Mouse (Mus musculus) testis, postnatal 10 days (tissue): ENCODE data around the gene Sh2d3c.

Source experiments
- DNase-seq: peaks from one replicate; pipeline ENCODE4 v3.0.0; 2021; ENCODE audit warnings: low spot score

Gene Sh2d3c

DNA sequence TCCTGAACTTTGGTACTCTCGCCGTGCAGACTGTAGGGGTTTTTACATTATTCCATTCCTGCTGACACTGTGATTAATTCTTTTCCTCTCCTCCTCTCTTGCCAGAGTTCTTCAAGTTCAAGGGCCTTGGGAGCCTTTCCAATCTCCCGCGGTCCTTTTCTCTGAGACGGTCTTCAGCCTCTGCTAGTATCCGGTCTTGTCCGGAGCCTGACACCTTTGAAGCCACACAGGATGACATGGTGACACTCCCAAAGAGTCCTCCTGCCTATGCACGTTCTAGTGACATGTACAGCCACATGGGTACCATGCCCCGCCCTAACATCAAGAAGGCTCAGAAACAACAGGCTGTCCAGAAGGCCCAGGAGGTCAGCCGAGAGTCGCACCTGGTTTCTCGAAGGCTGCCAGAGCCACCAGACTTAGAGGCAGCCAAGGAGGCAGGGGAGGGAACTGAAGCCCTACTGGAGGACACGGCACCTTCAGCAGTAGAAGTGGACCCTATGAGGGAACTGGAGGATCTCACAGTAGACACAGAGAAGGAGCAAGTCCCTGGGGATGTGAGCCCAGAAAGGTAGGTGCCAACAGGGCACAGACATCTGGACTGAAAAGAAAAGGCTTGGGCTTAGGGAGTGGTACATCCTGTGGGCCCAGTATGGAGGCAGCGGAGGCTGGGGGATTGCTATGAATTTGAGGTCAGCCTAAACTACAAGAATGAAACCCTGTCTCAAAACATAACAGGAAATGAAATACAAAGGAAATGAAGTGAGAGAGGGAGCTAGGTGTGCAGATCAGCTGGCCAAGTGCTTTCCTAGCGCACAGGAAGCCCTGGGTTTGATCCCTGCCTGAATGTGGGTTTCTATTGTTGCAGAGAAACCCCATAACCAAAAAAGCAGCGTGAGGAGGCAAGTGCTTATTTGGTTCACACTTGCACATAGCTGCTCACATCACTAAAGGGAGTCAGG, 4.3 kb downstream of the Sh2d3c start:
- no peak for DNase-seq

DNA sequence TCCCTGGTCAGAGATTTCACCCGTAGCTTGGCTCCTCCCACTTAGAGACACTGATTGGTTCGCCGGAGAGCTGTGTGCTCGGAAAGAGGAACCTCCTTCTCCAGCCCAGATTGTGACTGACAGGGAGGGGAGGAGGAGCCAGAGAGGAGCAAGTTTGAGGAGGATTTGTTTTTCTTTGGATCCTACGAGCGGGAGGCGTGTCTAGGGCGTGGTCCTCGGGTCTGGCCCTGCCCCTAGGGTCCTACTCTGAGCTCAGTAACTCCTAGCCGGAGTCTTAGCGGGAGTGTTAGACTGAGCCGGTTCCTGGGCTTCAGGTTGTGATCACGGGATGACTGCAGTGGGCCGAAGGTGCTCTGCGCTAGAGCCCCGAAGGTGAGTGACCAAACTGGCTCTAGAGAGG, 6.6 kb downstream of the Sh2d3c start:
- DNase-seq = peak; percentile 94

DNA sequence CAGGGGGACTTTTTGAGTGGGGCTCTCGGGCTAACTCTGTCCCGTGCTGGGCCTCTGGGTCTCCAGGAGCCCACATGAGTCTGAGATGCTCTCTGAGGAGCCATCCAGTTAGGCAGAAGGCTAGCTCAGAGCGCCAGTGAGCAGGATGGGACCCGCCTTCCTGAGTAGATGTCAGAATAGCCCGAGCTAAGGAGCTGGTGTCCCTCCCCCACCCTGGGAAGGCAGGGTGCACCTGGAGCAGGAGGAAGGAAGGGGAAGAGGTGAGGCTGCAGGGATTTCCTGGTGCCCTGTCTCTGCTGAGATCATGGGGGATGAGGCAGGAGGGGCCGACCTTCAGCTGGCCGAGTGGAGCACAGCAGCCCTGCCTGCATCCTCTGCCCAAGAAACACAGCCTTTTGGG, 7.6 kb downstream of the Sh2d3c start:
- DNase-seq = peak; percentile 46

DNA sequence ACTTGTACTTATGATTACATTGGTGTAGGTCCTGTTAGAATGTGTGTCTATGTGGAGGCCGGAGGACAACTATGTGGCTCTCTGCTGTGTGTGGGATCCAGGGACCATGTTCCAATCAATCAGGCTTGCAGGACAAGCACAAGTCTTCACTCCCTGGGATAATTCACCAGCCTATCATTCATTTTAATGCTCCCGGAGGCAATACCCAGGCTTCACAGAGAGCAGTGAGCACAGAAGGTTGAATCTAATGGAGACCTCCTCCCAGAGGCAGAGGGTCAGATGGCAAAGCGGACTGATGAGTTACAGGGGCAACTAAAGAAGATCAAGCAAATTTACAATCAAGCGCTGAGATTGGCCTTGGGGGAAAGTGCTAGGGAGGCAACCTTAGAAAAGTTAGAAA, 8.7 kb downstream of the Sh2d3c start:
- DNase-seq = no peak

DNA sequence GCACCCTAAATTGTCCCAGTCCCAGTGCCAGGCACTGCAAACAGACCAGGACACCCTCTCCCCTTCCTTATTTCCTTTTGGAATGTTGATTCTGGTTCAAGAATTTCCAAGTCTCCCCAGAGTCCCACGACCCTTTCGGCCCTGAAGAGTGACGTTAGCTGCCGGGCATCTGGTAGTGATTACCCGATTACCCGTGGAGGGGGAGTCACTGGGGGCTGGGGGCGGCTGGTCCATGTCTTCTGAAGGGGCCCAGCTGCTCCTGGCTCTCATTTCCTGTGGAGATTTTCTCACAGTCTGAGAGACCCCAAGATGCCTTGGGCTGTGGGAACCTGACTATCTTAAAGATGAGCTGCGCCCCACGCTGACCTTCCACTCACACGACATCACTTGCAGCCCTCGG, 10.0 kb downstream of the Sh2d3c start:
- DNase-seq = peak; percentile 46

DNA sequence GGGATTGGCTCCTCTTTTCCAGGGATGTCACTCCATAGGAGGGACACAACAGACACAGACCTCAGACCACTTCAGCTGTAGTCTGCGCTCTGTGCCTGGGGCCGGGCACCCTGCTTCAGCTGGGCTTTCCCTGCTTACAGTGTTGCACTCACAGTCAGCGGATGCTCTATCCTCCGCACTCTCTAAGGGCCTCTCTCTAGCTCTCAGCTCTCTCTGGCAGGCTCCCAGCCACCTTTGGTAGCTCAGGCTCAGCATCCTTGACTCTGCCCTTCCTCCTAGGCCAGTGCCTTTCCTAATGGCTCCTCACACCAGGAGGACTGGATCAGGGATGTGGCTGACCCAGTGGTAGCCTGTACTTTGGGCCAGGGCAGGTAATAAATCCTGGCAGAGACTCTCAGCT, 11.1 kb downstream of the Sh2d3c start:
- DNase-seq = no peak

DNA sequence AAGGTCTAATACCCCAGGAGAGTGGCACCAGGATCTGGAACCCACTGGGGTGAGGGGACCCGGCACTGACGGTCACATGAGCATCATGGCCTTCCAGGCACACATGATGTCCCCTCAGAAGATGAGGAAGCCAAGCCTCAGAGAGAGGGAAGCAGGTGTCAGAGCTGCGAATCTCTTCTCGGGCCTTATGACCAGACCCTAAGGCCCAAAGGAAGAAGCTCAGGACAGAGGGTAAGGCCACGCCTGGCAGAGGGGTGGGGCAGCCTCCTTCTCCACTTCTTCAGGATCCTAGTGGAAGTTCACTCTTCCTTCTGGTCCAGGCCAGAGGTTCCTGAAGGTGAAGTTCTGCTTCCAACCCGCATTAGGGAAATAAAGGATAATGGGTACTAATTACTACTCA, 11.8 kb downstream of the Sh2d3c start:
- DNase-seq = no peak

DNA sequence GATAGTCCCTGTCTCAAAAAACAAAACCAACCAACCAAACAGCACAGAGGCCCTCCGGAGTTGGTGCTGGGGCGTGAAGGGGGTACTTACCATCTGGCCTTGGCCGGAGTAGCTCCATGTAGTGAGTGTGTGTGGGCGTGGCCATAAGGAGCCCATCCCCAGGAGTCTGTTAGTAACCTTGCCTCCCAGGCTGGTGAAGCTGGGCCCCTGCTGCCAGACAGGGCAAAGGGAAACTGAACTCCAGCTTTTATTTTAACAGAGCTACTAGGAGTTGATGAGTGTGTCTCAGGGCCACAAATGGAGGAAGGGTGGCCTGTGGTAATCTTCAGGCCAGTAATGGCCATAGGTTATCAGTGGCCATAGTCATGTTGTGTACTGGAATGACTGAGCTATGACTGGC, 13.6 kb downstream of the Sh2d3c start:
- DNase-seq = peak; percentile 41

DNA sequence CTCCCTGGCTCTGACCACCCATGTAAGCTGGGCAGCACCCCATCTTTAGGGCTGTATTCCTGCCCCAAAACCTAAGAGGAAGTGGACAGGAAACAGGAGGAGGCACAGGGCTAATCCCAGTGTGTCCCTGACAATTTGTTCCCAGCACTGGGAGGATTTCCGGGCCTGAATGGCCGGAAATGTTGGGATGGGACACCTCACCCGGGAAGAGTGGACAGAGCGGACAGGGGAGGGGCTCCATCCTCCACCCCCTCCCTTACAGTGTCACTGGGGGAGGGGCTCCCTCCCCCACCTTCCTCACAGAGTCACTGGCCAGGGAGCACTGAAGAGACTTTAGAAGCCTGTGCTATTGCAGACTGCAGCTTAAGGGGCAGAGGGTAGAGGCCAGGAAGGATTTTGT, 14.1 kb downstream of the Sh2d3c start:
- DNase-seq = peak; percentile 43

DNA sequence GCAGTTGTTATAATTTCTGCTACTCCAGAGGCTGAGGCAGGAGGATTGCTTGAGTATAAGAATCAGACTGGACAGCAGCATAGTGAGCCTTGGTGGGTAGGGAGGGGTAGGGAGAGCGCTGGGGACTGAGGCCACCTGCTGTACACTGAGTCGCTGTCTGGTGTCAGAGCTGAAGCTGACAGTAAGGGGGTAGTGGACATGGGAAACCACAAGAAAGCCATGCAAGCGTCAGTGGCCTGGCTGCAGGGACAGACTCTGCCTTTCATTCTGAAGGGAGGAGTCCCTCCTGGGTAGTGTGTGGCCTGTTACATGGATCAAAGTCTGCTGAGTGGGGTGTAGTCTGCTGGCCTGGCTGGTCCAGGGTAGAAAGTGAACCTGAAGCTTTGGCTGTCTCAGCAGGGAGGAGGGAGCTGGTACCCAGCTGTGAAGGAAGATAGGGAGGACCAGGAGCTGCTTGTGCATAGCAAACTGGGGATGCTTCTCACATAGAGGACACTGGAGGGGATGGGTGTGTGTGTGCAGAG, 15.5 kb downstream of the Sh2d3c start:
- no peak for DNase-seq

DNA sequence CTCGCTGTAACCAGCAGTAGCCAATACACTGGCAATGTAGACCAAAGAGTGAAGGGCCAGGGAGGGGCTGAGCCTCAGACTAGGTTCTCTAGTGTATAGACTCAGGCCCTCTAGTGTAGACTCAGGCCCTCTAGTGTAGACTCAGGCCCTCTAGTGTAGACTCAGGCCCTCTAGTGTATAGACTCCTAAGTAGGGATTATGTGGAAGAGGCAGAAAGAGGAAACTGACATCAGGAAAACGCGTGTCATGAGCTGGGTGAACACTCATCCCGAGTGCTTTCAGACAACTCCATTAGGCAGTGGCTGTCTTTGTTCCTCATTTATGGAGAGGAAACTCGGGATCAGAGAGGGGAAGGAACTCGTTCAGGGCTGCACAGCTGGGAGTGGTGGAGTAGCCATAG, 16.2 kb downstream of the Sh2d3c start:
- DNase-seq = no peak

DNA sequence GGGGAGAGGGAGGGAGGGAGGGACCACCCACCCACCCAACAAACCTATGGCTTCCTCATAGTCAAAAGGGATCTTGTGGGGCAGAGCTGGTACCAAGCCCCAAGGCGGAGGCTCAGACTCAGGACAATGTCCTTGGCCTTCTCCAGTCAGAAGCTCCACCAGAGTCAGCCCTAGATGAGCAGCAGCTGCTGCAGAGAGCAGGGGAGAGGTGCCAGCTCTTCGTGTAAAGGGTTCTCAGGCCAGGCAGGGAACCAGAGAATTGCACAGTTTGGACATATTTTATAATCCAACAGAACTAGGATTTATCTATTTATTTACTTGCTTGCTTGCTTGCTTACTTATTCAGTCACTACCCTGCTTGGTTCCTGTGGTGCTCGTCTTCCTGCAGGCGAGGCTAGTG, 18.5 kb downstream of the Sh2d3c start:
- DNase-seq = no peak

DNA sequence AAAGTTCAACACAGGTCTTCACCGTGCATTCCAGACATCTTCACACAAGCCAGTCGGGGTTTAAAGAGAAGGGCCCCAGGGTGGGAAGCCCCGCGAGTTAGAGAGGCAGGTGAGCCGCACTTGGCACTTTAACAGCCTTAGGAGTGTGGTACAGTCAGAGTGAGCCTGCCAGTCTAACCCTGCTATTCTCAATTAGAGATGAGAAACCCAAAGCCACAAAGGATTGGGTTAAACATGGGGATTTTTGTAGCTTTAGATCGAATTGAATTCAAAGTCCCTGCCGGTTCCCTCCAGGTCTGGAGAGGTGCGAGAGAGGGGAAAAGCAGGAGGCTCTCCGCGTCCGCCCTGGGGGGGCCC, 20.0 kb downstream of the Sh2d3c start, which contains the start of gene 6330409D20Rik:
Gene 6330409D20Rik (minus strand): TSS at position 101 of the 357 bp plus-strand sequence.
- DNase-seq = no peak

DNA sequence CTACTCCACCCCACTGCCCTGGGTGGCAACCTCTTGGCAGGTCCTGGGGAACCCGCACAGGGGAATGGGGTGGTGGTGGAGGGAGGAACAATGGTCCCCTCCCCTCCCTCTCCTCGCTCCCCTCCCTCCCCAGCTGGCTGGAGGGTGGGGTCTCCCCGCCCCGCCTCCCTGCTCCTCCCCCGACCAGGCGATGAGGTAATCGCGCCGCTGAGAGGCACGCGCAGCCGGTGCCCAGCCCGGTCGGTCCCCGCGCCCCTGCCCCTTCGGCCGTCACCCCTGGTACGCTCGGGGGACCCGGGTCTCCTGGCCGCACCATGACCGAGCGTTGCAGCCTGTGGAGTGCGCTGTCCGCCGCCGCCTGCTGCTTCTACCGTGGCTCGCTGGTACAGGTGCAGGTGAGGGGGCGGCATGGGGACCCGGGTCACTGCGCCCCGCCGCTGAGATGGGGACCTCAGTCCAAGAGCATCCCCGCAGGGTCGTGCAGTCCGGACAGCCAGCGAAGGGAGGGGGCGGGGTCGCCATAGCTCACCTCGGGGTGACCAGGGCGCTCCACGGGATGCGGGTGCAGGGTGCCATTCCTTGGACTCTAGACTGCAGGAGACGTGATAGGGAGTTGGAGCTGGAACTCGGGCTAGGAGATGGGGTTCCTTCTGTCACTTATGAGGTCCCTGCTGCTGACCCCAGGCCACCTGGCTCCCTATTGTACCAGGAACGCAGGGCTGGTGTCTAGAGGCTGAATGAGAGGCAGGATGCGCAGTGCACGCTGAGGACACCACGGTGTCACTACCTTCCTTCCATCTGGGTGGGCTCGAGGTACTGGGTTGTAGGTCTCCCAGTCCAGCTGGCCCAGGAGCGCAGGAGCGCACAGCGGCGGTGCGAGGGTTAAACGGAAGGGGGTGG, 20.7 kb downstream of the Sh2d3c start:
- DNase-seq = peak; percentile 68

DNA sequence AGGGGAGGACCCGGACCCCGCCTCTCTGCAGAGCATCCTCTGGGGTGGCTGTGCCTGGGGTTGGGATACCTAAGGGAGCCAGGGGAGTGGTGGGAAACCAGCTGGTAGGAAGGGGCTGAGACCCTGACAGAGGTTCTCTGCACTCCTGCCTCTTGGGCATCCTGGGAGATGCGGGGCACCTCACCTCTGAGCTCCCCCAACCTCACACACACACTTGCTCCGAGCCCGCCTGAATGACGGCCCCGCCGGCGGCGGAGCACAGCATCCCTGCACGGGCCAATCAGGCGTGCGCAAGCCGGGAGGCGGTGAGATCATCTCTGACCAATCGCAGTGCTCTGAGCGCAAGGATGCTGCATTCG, 21.3 kb downstream of the Sh2d3c start:
- DNase-seq = no peak

DNA sequence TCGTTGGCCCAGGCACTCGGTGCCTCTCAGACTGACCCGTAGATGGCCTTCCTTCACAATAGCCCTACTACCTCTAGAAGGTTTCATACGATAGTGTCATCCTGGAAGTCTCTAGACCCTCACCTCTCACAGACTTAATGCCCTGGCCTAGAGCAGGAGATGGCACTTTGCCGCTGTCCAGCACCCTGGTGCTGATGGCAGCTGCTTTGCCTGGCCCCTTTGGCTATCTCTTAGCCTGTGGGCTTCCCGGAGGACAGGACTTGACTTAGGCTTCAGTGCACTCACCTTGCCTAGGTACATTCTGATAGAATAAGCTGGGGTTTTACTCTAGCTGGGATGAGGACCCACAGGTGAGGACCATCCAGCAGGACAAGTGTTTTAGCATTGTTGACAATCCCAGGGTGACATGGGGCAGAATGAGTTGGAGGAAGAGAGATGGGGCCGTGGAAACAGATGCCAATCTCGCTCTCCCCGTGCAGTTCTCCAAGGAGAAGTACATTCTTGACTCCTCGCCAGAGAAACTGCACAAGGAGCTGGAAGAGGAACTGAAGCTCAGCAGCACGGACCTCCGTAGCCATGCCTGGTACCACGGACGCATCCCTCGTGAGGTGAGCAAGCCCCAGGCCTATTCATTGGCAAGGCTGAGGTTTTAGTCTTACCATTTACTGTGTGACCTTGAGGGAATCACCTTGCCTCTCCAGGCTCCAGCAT, 23.6 kb downstream of the Sh2d3c start:
- no peak for DNase-seq

DNA sequence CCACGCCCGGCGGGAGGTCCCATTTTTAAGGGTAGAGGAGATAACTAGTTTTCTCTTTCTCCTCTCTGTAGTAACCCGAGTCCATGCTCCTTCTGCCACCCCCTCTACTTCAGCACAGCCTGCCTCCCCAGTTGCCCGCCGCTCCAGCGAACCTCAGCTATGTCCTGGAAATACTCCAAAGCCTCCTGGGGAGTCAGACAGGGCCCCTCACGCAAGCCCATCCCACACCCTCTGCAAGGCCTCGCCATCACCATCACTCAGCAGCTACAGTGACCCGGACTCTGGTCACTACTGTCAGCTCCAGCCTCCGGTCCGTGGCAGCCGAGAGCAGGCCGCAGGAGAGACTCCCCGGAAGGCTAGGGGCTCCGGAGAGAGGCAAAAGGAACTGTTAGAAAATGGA, 28.2 kb downstream of the Sh2d3c start:
- no peak for DNase-seq

DNA sequence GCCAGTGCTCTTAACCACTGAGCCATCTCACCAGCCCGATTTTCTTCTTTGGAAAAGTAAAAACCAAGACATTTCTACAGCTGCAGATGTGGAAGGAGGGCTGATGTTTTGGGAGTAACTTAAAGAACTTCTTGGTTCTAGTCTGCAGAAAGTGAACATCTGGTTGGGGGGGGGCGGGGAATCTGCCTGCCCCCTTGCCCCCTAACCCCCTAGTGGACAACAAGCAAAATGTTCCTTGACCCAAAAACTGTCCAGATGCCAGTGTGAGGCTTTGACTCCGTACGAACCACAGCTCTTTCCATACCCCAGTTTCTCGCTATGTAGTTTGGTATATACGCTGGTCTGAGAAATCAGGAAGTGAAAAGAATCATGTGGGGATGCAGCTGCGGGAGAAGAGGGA, 29.3 kb downstream of the Sh2d3c start:
- DNase-seq = no peak

DNA sequence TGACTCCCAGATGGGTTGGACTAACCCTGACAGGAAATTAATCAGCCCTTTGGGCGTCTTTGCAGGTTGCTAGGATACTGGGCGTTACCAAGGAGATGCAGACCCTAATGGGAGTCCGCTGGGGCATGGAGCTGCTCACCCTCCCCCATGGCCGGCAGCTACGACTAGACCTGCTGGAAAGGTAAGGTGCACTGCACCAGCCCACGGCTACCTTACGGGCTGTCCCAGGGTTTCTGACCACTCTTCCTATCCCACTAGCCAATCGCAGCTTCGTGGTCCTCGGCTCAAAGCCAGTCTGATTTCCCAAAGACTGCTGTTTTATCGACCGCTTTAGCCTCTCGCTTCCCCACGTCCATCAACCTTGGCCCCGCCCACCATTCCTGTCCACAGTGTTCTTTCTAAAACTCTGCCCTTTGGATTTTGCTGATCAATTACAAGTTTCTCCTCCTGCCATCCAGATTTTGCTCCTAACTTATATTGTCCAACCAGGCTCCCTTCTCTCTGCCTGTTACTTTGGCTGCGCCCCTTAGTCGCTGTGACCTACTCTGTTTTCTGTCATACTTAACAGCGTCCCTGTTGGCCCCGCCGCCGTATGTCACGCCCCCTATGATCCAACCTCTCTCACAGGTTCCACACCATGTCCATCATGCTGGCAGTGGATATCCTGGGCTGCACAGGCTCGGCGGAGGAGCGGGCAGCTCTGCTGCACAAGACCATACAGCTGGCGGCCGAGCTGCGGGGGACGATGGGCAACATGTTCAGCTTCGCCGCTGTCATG, 30.2 kb downstream of the Sh2d3c start:
- DNase-seq = peak; percentile 73

DNA sequence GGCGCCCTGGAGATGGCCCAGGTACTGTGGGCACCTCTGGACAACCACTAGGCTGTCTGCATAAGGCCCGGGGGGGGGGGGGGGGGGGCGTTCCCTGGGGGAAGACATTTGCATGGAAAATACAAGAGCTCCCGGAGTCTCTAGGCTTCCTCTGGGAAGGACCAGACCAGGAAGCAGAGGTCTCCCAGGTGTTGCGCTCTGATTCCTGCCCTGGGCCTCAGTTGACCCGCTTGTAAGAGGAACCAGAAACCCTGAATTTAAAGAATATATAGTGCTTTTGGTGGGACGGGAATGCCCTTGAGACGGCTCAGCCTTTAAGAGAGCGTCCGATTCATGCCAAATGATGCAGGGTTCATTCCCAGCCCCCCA, 30.8 kb downstream of the Sh2d3c start:
- no peak for DNase-seq

DNA sequence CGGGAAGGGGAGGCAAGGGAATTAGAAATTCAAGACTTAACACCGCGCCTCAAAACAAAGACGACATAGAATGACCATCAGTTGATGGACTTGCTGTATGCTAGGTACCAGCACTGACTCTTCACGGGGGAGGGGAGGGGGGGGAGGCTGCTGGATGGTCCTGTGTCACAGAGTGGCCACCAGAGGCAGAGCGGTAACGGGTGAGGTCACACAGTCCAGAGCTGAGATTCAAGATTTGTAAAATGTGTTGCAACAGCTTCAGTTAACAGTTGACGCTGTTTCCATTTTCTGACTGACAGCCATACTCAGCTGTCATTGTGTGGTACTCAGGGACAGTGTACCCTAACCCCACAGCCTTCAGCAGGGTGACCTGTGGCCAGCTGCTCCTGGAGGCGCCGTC, 31.3 kb downstream of the Sh2d3c start:
- no peak for DNase-seq

DNA sequence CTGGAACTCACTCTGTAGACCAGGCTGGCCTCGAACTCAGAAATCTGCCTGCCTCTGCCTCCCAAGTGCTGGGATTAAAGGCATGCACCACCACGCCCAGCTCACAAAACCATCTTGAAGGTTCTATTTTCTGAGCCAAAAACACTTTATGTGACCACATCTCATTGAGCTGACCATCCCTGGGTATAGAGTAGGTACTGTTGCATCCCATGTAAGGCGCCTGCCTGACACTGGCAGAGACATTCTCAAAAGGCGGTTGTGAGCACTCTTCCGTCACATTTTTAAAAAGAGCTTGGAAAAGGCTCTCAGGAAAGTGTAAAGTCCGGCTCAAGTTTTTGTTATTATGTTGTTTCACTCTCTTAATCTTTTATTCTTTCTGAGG, 35.8 kb downstream of the Sh2d3c start:
- no peak for DNase-seq
